Mouse (Mus musculus) hindbrain, postnatal 0 days (tissue): Measurements from ENCODE around the gene Plekhd1. TPM values are rescaled to one million over a fixed set of nuclear protein-coding genes. Genes with fewer than 3 reads are reported as not detected.

ENCODE experiments used
- ATAC-seq: fragments of 200-750 bp; cut with Nextera tagmentation; 2 replicates; pipeline ENCODE4 v1.8.0; 2017; ENCODE audit warnings: mild to moderate bottlenecking, moderate TSS enrichment, moderate library complexity
- DNase-seq: peaks from one replicate; pipeline ENCODE4 v3.0.0-alpha.2; 2015; ENCODE audit warnings: low spot score
- H3K27ac ChIP-seq: fragments of 300-500 bp; sonication (generic); 2 replicates; pipeline ENCODE4 v1.5.1; 2014; ENCODE audit warnings: mild to moderate bottlenecking
- H3K27me3 ChIP-seq: fragments of 300-500 bp; sonication (generic); 2 replicates; pipeline ENCODE4 v1.6.1; 2014; ENCODE audit warnings: low read length, mixed read lengths; ENCODE audit not compliant: insufficient read depth
- H3K36me3 ChIP-seq: fragments of 300-500 bp; sonication (generic); 2 replicates; pipeline ENCODE4 v1.6.1; 2014; ENCODE audit warnings: low read length, mixed read lengths; ENCODE audit not compliant: insufficient read depth
- H3K4me1 ChIP-seq: fragments of 300-500 bp; sonication (generic); 2 replicates; pipeline ENCODE4 v1.6.1; 2014; ENCODE audit warnings: antibody characterized with exemption, low read length, mixed read lengths; ENCODE audit not compliant: insufficient read depth
- H3K4me2 ChIP-seq: fragments of 300-500 bp; sonication (generic); 2 replicates; pipeline ENCODE4 v1.6.1; 2014; ENCODE audit warnings: low read depth, mild to moderate bottlenecking, low read length, moderate library complexity, mixed read lengths
- H3K4me3 ChIP-seq: fragments of 300-500 bp; sonication (generic); 2 replicates; pipeline ENCODE4 v1.5.1; 2014; ENCODE audit warnings: low read length
- H3K9ac ChIP-seq: fragments of 300-500 bp; sonication (generic); replicated peaks from 2 replicates; pipeline ENCODE4 v1.6.1; 2014; ENCODE audit warnings: mild to moderate bottlenecking, low read length, moderate library complexity, mixed read lengths
- H3K9me3 ChIP-seq: fragments of 300-500 bp; sonication (generic); 2 replicates; pipeline ENCODE4 v1.6.1; 2016; ENCODE audit warnings: low read length, mixed read lengths
- CTCF ChIP-seq: IDR thresholded peaks from 2 replicates; pipeline ENCODE4 v1.5.1; 2016; ENCODE audit warnings: antibody characterized with exemption, control low read depth, low read depth
- WGBS: fragments of 180-500 bp; shearing (Covaris S2); extraction: QIAGEN DNeasy Blood & Tissue Kit; methylation state at CpG from one replicate; pipeline ENCODE4 v1.1.7; 2014; 5-methylcytosine and 5-hydroxymethylcytosine counted together
- polyA plus RNA-seq: library from polyadenylated mRNA; unstranded; fragments of >200 nt; fragmentation: Nextera tagmentation; extraction: Ambion mirVana; gene quantifications from 2 replicates; pipeline ENCODE4 v1.2.1, GENCODE M21; 2015
- total RNA-seq: library from RNA; depleted of rRNA; stranded (reverse); fragments of >200 nt; gene quantifications from 2 replicates; pipeline ENCODE4 v1.2.3, GENCODE M21; 2014; rRNA removed

The Plekhd1 gene
- total and polyA plus RNA-seq, 2 experiments from 2014 or later = 6.6 to 7.1 TPM

- H3K9ac ChIP-seq = peak overlapping the region; percentile 89
- no peaks in the 10 kb centered on the region for H3K9me3 ChIP-seq
- H3K4me3 ChIP-seq = peak overlapping the region; percentile 62
- no peaks in the 10 kb centered on the region for H3K27me3 ChIP-seq
- 2% methylated on average over 22 of the region's 22 CpGs for WGBS
- ATAC-seq = peak; percentile 50
- peak; percentile 82 for DNase-seq
- TF ChIP-seq CTCF = no peak
- H3K4me1 ChIP-seq = peaks cover 9% of the 10 kb centered on the region
- H3K36me3 ChIP-seq = peaks cover 5% of the 10 kb centered on the region; the same call in 1 of the 2 replicates
- H3K4me2 ChIP-seq = peak overlapping the region; percentile 79
- peak overlapping the region; percentile 95 for H3K27ac ChIP-seq
Observed at GRCm38 (mm10) chr12:80759713-80760395, 67.5 kb downstream of the Plekhd1 start.

GRCm38 (mm10) chr12:80760396-80760801 is 68.0 kb downstream of the Plekhd1 start, which contains the start of gene Ccdc177:
Gene Ccdc177 (minus strand): TSS chr12:80760687.
- Histone ChIP-seq H3K4me1 (peaks cover 9% of the 10 kb centered on the region), H3K36me3 (peaks cover 5% of the 10 kb centered on the region; the same call in 1 of the 2 replicates)
- peak; percentile 69 for ATAC-seq

GRCm38 (mm10) chr12:80762982-80763381 is 70.6 kb downstream of the Plekhd1 start:
- H3K27me3 ChIP-seq = no peaks in the 10 kb centered on the region
- H3K9ac ChIP-seq = no peak overlapping the region
- WGBS = 88% methylated on average over 5 of the region's 5 CpGs
- no peak for TF ChIP-seq CTCF
- H3K4me1 ChIP-seq = peaks cover 9% of the 10 kb centered on the region
- H3K4me3 ChIP-seq = no peak overlapping the region
- no peaks in the 10 kb centered on the region for H3K9me3 ChIP-seq
- ATAC-seq (no peak), DNase-seq (no peak)
- H3K27ac ChIP-seq = no peak overlapping the region
- H3K36me3 ChIP-seq = no peaks in the 10 kb centered on the region
- no peak overlapping the region for H3K4me2 ChIP-seq

More at GRCm38 (mm10) chr12:80760396-80760801, 68.0 kb downstream of the Plekhd1 start, which contains the start of gene Ccdc177:
- peak; percentile 96 for TF ChIP-seq CTCF
- peak; percentile 92 for DNase-seq
- Histone ChIP-seq H3K4me3 (peak within 1 kb of the TSS; percentile 62), H3K27me3 (no peaks in the 10 kb centered on the region), H3K9ac (peak within 1 kb of the TSS; percentile 89), H3K27ac (peak within 1 kb of the TSS; percentile 95), H3K9me3 (no peaks in the 10 kb centered on the region), H3K4me2 (peak within 1 kb of the TSS; percentile 79)
- under 1% methylated on average over 24 of the region's 24 CpGs for WGBS

GRCm38 (mm10) chr12:80764116-80764515 is 71.7 kb downstream of the Plekhd1 start:
- Histone ChIP-seq H3K9me3 (no peaks in the 10 kb centered on the region), H3K4me2 (no peak overlapping the region), H3K9ac (no peak overlapping the region), H3K27me3 (no peaks in the 10 kb centered on the region), H3K36me3 (no peaks in the 10 kb centered on the region), H3K27ac (no peak overlapping the region), H3K4me3 (no peak overlapping the region), H3K4me1 (peaks cover 5% of the 10 kb centered on the region)
- 76% methylated on average over 4 of the region's 4 CpGs for WGBS
- no peak for TF ChIP-seq CTCF
- DNase-seq = no peak
- ATAC-seq = no peak

GRCm38 (mm10) chr12:80769697-80770096 is 77.3 kb downstream of the Plekhd1 start:
- H3K27ac ChIP-seq = no peak overlapping the region
- H3K9ac ChIP-seq = no peak overlapping the region
- no peaks in the 10 kb centered on the region for H3K36me3 ChIP-seq
- H3K9me3 ChIP-seq = no peaks in the 10 kb centered on the region
- no peak overlapping the region for H3K4me3 ChIP-seq
- 18% methylated on average over 11 of the region's 11 CpGs for WGBS
- H3K4me2 ChIP-seq = peak overlapping the region; percentile 25; the same call in 1 of the 2 replicates
- ATAC-seq = peak; percentile 82
- peak; percentile 94 for DNase-seq
- TF ChIP-seq CTCF = peak; percentile 99
- H3K27me3 ChIP-seq = no peaks in the 10 kb centered on the region
- H3K4me1 ChIP-seq = no peaks in the 10 kb centered on the region

Other genes with a start within 250 kb of the Plekhd1 start
- 25.2 and 30.6 TPM in 2 replicates for gene Exd2, start 229.5 kb upstream of the Plekhd1 start, total RNA-seq
- gene Exd2, start 229.5 kb upstream of the Plekhd1 start, polyA plus RNA-seq = 26.3 and 29.9 TPM in 2 replicates
- gene Galnt16, start 174.3 kb upstream of the Plekhd1 start, total RNA-seq = 67.9 and 72.1 TPM in 2 replicates
- 26.5 and 28.2 TPM in 2 replicates for gene Galnt16, start 174.3 kb upstream of the Plekhd1 start, polyA plus RNA-seq
- 19.4 and 33.1 TPM in 2 replicates for gene Slc39a9, start 48.7 kb upstream of the Plekhd1 start, total RNA-seq
- 17.7 and 17.8 TPM in 2 replicates for gene Slc39a9, start 48.7 kb upstream of the Plekhd1 start, polyA plus RNA-seq
- 62.1 and 95.6 TPM in 2 replicates for gene Erh, start 48.2 kb upstream of the Plekhd1 start, total RNA-seq
- gene Erh, start 48.2 kb upstream of the Plekhd1 start, polyA plus RNA-seq = 278 and 295 TPM in 2 replicates
- gene Ccdc177, start 68.1 kb downstream of the Plekhd1 start, total RNA-seq = 18.6 and 23.7 TPM in 2 replicates
- 1.8 and 2.0 TPM in 2 replicates for gene Ccdc177, start 68.1 kb downstream of the Plekhd1 start, polyA plus RNA-seq
- gene Susd6, start 97.9 kb downstream of the Plekhd1 start, total RNA-seq = 21.3 and 26.3 TPM in 2 replicates
- gene Susd6, start 97.9 kb downstream of the Plekhd1 start, polyA plus RNA-seq = 9.2 and 9.9 TPM in 2 replicates